Mouse (Mus musculus) left cerebral cortex, adult 8-10 months (tissue): ENCODE results near the gene Gm32742. TPM values are rescaled to one million over a fixed set of nuclear protein-coding genes. Genes with fewer than 3 reads are reported as not detected.

Experiments
- microRNA-seq, 2 experiments: library from miRNA; unstranded; fragments of <30 nt; microRNA quantifications; one replicate each; pipeline ENCODE4 v1.2.0; 2022
- total RNA-seq, 4 experiments: library from RNA; stranded (reverse); gene quantifications; 2 replicates each; pipeline ENCODE4 v1.2.4; 2022

Gene Gm32742
- total RNA-seq, 4 experiments from 2014 or later: not detected

Small RNAs within 50 kb of the gene (microRNA-seq; reads per million reads assigned to microRNA genes)
- gene Mir34b (14.7 to 41.0 reads per million in 2 experiments), gene Mir34c (263 to 691 reads per million in 2 experiments)

Other genes with a start within 250 kb of the Gm32742 start
- gene Sik2, start 156.4 kb downstream of the Gm32742 start, total RNA-seq: 10 to 100 TPM; 41.2 to 49.3 (median 43.6) TPM
- not detected for gene Btg4, start 104.6 kb downstream of the Gm32742 start, total RNA-seq
- gene Layn, start 88.4 kb downstream of the Gm32742 start, total RNA-seq: 1 to 10 TPM; 4.2 to 6.4 (median 5.3) TPM
- gene 4833427G06Rik, start 63.4 kb downstream of the Gm32742 start, total RNA-seq: under 1 TPM in 1 of 4 experiments, not detected in 3; 0.39 TPM
- under 1 TPM in 1 of 4 experiments, not detected in 3; 0.20 TPM for gene Pou2af1, start 48.2 kb upstream of the Gm32742 start, total RNA-seq
- gene Colca2, start 113.1 kb upstream of the Gm32742 start, total RNA-seq: 1 to 10 TPM in 2 of 4 experiments, under 1 TPM in 2; 0.80 to 1.2 (median 1.0) TPM
- not detected for gene 1810046K07Rik, start 163.4 kb upstream of the Gm32742 start, total RNA-seq